Mouse (Mus musculus): ENCODE data around the gene Pkdrej.

DNA sequence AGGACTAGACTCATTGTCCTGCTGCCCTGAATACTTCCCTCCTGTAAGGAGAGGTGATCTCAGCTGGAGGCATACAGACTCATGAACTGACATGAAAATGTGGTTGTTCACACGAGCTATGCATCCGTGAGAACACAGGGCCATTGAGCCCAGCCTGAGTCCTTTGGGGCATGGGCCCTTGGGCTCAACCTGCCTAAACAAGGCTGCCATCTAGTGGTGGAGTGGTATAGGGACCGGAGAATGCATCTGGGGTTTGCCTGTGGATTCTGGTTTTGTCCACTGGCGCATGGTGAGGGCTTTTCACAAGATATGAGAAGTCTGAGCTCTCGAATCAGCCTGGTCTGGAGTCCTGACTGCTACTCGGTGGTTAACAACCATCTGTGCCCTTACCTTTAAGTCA, 46.2 kb upstream of the Pkdrej start:
- no peak for TF ChIP-seq HCFC1 (IDR thresholded peaks at IDR 0.05; ENCODE audit: borderline replicate concordance, insufficient read depth, low read length)
- no peak for TF ChIP-seq CHD2 (IDR thresholded peaks at IDR 0.05; ENCODE audit: low read depth, low read length)
